Mouse (Mus musculus) midbrain, embryonic 12.5 days (tissue): Measurements from ENCODE around the gene Gm8978. TPM values are rescaled to one million over a fixed set of nuclear protein-coding genes. Genes with fewer than 3 reads are reported as not detected.
"Not testable (repeated sequence)": the region's sequence is repeated elsewhere in the genome, so short reads cannot be mapped to it uniquely, and the experiment has no call there.

Source experiments
- ATAC-seq: fragments of 200-750 bp; cut with Nextera tagmentation; 2 replicates; pipeline ENCODE4 v1.8.0; 2017; ENCODE audit warnings: low read depth, moderate TSS enrichment, moderate library complexity; ENCODE audit not compliant: low FRiP score
- H3K27ac ChIP-seq: fragments of 300-500 bp; sonication (generic); replicated peaks from 2 replicates; pipeline ENCODE4 v1.5.1; 2016; ENCODE audit warnings: mild to moderate bottlenecking
- H3K27me3 ChIP-seq: fragments of 300-500 bp; sonication (generic); 2 replicates; pipeline ENCODE4 v1.6.1; 2016; ENCODE audit warnings: mild to moderate bottlenecking
- H3K36me3 ChIP-seq: fragments of 300-500 bp; sonication (generic); 2 replicates; pipeline ENCODE4 v1.6.1; 2016
- H3K4me1 ChIP-seq: fragments of 300-500 bp; sonication (generic); 2 replicates; pipeline ENCODE4 v1.6.1; 2016
- H3K4me2 ChIP-seq: fragments of 300-500 bp; sonication (generic); replicated peaks from 2 replicates; pipeline ENCODE4 v1.6.1; 2016; ENCODE audit warnings: mild to moderate bottlenecking, moderate library complexity
- H3K4me3 ChIP-seq: fragments of 300-500 bp; sonication (generic); 2 replicates; pipeline ENCODE4 v1.5.1; 2016; ENCODE audit warnings: mild to moderate bottlenecking
- H3K9ac ChIP-seq: fragments of 300-500 bp; sonication (generic); replicated peaks from 2 replicates; pipeline ENCODE4 v1.6.1; 2016; ENCODE audit warnings: mild to moderate bottlenecking, moderate library complexity
- H3K9me3 ChIP-seq: fragments of 300-500 bp; sonication (generic); 2 replicates; pipeline ENCODE4 v1.6.1; 2016; ENCODE audit warnings: mild to moderate bottlenecking
- whole genome bisulfite sequencing: fragments of 180-500 bp; shearing (Covaris S2); methylation state at CpG from one replicate; pipeline ENCODE4 v1.1.7; 2016; 5-methylcytosine and 5-hydroxymethylcytosine counted together
- microRNA-seq: library from miRNA; unstranded; fragments of <30 nt; microRNA quantifications from one replicate; pipeline ENCODE4, GENCODE M21; 2017
- polyA plus RNA-seq: library from polyadenylated mRNA; unstranded; fragments of >200 nt; fragmentation: Nextera tagmentation; extraction: Ambion mirVana; gene quantifications from 2 replicates; pipeline ENCODE4 v1.2.1, GENCODE M21; 2016

Gene Gm8978
- not detected in 2 replicates for polyA plus RNA-seq

DNA sequence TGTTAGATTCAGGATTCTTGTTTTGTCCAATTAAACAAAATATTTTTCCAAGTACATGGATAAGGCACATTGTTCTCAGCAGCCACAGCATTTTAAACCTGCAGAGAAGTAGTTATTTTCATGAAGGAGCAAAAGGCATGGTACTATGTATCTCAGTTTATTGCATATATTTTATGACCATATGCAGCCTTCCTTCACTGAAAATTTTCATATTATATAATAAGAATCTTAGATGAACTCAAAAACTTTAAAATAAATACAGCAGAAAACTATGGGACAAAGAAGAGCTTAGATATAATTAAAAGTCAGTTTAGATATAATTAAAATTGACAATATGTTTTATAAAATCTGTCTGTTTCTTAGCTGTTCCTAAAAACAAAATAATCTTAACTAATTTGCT, at the start of gene Gm8978:
Gene Gm8978, minus strand, starts transcription at position 101 of the 400 bp plus-strand sequence.
- not testable (repeated sequence) for H3K9ac ChIP-seq, ATAC-seq, H3K27ac ChIP-seq, H3K9me3 ChIP-seq, H3K27me3 ChIP-seq, H3K4me2 ChIP-seq, H3K4me1 ChIP-seq, H3K4me3 ChIP-seq, H3K36me3 ChIP-seq

DNA sequence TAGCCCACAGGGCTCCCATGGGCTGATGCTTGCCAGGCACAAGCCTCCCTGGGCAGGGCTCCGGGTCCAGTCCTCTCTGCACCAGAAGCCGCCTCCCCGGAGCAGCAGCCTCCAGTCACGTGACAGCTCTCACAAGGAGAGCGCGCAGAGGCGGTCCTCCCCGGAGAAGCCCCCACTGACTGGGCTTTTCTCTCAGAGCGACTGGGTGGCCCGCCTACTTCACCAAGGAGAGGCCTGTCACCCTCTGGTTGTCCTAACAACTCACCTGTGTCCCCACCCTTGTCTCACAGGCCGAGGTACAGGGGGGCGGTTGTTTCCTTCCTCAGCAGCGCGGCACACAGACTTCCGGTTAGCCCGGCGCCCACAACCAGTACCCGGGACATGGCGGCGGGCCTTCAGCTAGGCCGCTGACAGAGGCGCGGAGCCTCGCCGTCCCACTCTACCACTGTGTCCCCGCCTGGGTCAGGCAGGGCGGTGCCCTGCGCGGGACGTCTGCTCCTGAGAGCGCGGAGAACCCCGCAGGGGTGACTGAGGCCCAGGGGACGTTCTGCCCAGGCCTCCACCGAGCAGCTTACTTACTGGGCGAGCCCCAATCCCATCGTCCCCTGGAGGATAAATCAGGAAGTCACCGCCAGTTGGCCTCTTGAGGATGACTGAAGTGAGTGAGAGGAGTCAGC, 35.3 kb downstream of the Gm8978 start:
- H3K27ac ChIP-seq, H3K27me3 ChIP-seq: not testable (repeated sequence)
- WGBS = 2% methylated on average over 10 of the region's 38 CpGs

DNA sequence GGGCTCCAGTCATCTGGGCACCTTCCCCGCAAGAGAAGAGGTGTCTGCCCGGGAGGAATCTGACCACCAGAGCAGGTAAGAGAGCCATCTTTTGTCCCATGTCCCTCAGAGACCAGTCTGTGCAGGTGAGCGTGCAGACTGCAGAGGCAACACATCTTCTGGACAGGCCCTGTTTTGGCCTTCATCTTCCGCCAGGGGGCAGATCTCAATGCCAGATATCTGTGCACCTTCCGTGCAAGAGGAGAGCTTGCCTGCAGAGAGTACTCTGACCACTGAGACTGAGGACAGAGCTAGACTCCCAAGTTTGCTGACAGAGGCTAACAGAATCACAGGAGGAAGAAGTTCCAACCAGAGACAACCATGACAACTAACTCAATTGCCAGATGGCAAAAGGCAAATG, 56.5 kb downstream of the Gm8978 start:
- 81% methylated on average over 5 of the region's 5 CpGs for WGBS
- H3K4me3 ChIP-seq, H3K9ac ChIP-seq, H3K4me1 ChIP-seq, H3K27ac ChIP-seq, H3K9me3 ChIP-seq, ATAC-seq, H3K36me3 ChIP-seq, H3K27me3 ChIP-seq, H3K4me2 ChIP-seq: not testable (repeated sequence)

More for the DNA sequence above, 35.3 kb downstream of the Gm8978 start:
- not testable (repeated sequence) for H3K9me3 ChIP-seq, H3K4me1 ChIP-seq, H3K36me3 ChIP-seq
- peak overlapping the region; percentile 43 for H3K4me3 ChIP-seq
- peak overlapping the region; percentile 49 for H3K4me2 ChIP-seq
- peak overlapping the region; percentile 54 for H3K9ac ChIP-seq
- ATAC-seq = peak; percentile 100

Small RNAs within 50 kb of the gene (microRNA-seq; reads per million reads assigned to microRNA genes)
- gene Gm27440 = not detected

Other genes with a start within 250 kb of the Gm8978 start
- 7.7 and 8.2 TPM in 2 replicates for gene Rnls, start 233.0 kb downstream of the Gm8978 start, polyA plus RNA-seq
- gene Lipo4, start 107.5 kb downstream of the Gm8978 start, polyA plus RNA-seq = not detected in 2 replicates
- gene Lipo2, start 126.1 kb upstream of the Gm8978 start, polyA plus RNA-seq = 0.92 TPM in 1 of 2 replicates, not detected in the other
- gene Lipo3, start 136.7 kb upstream of the Gm8978 start, polyA plus RNA-seq = 14.1 and 14.2 TPM in 2 replicates
- not detected in 2 replicates for gene Lipo1, start 162.2 kb upstream of the Gm8978 start, polyA plus RNA-seq